In genomic region chr6:73014317-73015160, GRCm38 (mm10) we compare ENCODE assay signal across 9 mouse cellular contexts. TPM values are rescaled to one million over a fixed set of nuclear protein-coding genes. Genes with fewer than 3 reads are reported as not detected.
DNase-seq lines count a peak whose midpoint lies in the region; ATAC-seq and TF ChIP-seq lines count a peak whose summit lies in the region.
"Had no signal": no experiment of that assay in that cellular context is flagged by ENCODE, and none has a peak within 500 bp of the region (broad histone marks: within the 10 kb centered on the region; RNA-seq: fewer than 3 reads in every experiment).

No protein-coding gene starts in this region.

- no peak for ATAC-seq in forebrain, embryonic 14.5 days
- ATAC-seq in forebrain, embryonic 16.5 days: no peak
- ATAC-seq in limb, embryonic 14.5 days (ENCODE audit: low FRiP score, low read depth): no peak
- ATAC-seq: inflammation-experienced regulatory T-cells, adult 6 months had no signal

- dilution Hi-C loops in CH12.LX (cut with MboI; ENCODE audit: extremely low pct_ligation_motif_present, extremely low pct_unique_long_range_greater_than_20kb, low sequenced_read_pairs): no loop called here

- no peak overlapping the region for H3K27ac ChIP-seq in forebrain, embryonic 14.5 days (ENCODE audit: low read depth, low read length)
- H3K27ac ChIP-seq in forebrain, embryonic 16.5 days (ENCODE audit: low read length): no peak overlapping the region
- no peak overlapping the region for H3K27ac ChIP-seq in CH12.LX (ENCODE audit: insufficient read depth, low read depth)
- H3K27ac ChIP-seq in limb, embryonic 14.5 days (replicated peaks; ENCODE audit: low read depth, low read length): no peak overlapping the region

- TF ChIP-seq EP300 in CH12.LX (IDR thresholded peaks at IDR 0.05; ENCODE audit: low read length): no peak

- TF ChIP-seq CTCF in CH12.LX (conservative IDR thresholded peaks at IDR 0.05 in 1 of 2, IDR thresholded peaks at IDR 0.05 in 1 of 2; ENCODE audit: low read depth in 2 of 2, low read length in 2 of 2): no peak

- TF ChIP-seq RAD21 in CH12.LX (IDR thresholded peaks at IDR 0.05; ENCODE audit: low read depth, low read length): no peak

- WGBS in forebrain, embryonic 14.5 days: 37% methylated on average over 13 of the region's 13 CpGs
- WGBS in forebrain, embryonic 16.5 days: 44% methylated on average over 13 of the region's 13 CpGs
- 29% methylated on average over 13 of the region's 13 CpGs for WGBS in limb, embryonic 14.5 days

- H3K4me1 ChIP-seq in forebrain, embryonic 14.5 days (ENCODE audit: control insufficient read depth, insufficient read depth, low read length): peaks cover 3% of the 10 kb centered on the region; the same call in 1 of the 2 replicates
- no peaks in the 10 kb centered on the region for H3K4me1 ChIP-seq in forebrain, embryonic 16.5 days (replicated peaks; ENCODE audit: control insufficient read depth, insufficient read depth, low read length)
- peaks cover 10 to 18% of the 10 kb centered on the region in 2 experiments for H3K4me1 ChIP-seq in CH12.LX (ENCODE audit: control insufficient read depth in 1 of 2, insufficient read depth in 2 of 2)
- no peaks in the 10 kb centered on the region for H3K4me1 ChIP-seq in limb, embryonic 14.5 days (ENCODE audit: control insufficient read depth, insufficient read depth, low read length)

- no peaks in the 10 kb centered on the region for H3K9me3 ChIP-seq in forebrain, embryonic 14.5 days (replicated peaks; ENCODE audit: control insufficient read depth, low read length)
- no peaks in the 10 kb centered on the region for H3K9me3 ChIP-seq in forebrain, embryonic 16.5 days (ENCODE audit: control insufficient read depth, low read length)
- no peaks in the 10 kb centered on the region for H3K9me3 ChIP-seq in CH12.LX (replicated peaks; ENCODE audit: low read length)
- H3K9me3 ChIP-seq in limb, embryonic 14.5 days (ENCODE audit: control insufficient read depth, low read length): no peaks in the 10 kb centered on the region

- no peak overlapping the region for H3K4me3 ChIP-seq in forebrain, embryonic 14.5 days (ENCODE audit: low read depth, low read length)
- no peak overlapping the region for H3K4me3 ChIP-seq in forebrain, embryonic 16.5 days (replicated peaks; ENCODE audit: low read length)
- no peak overlapping the region for H3K4me3 ChIP-seq in CH12.LX (replicated peaks in 1 of 3; ENCODE audit: low read depth in 2 of 3, low read length in 2 of 3, poor library complexity in 1 of 3)
- no peak overlapping the region for H3K4me3 ChIP-seq in limb, embryonic 14.5 days (replicated peaks; ENCODE audit: low read length)

- in situ Hi-C loops in CH12.LX (cut with MboI; ENCODE audit: low pct_ligation_motif_present, low pct_unique_long_range_greater_than_20kb, low sequenced_read_pairs): loop anchor here (5.0 kb wide), 1 partner anchor 72 kb away; no protein-coding TSS in a partner anchor

- no peak overlapping the region for H3K9ac ChIP-seq in forebrain, embryonic 14.5 days (ENCODE audit: low read length)
- no peak overlapping the region for H3K9ac ChIP-seq in forebrain, embryonic 16.5 days (replicated peaks; ENCODE audit: low read depth, low read length)
- no peak overlapping the region for H3K9ac ChIP-seq in CH12.LX (ENCODE audit: insufficient read depth, low read depth)
- no peak overlapping the region for H3K9ac ChIP-seq in limb, embryonic 14.5 days (ENCODE audit: low read depth, low read length, severe bottlenecking)

- no peak for TF ChIP-seq POLR2A in CH12.LX (IDR thresholded peaks at IDR 0.05; ENCODE audit: low read depth, low read length)
- TF ChIP-seq POLR2A in limb, embryonic 14.5 days (IDR thresholded peaks at IDR 0.05; ENCODE audit: borderline replicate concordance, extremely low read depth, insufficient read depth, insufficient read length): no peak

- DNase-seq in forebrain, embryonic 14.5 days (ENCODE audit: low spot score): peak; percentile 16
- DNase-seq in CH12.LX (ENCODE audit: extremely low read depth): no peak
- DNase-seq in gastrocnemius, adult 18-20 months (ENCODE audit: low spot score): peak; percentile 16
- peak; percentile 75 for DNase-seq in limb, embryonic 14.5 days (ENCODE audit: low spot score)
- DNase-seq in layer of hippocampus, postnatal 25 days (ENCODE audit: extremely low spot score in 1 of 2, low spot score in 1 of 2): no peak
- no peak for DNase-seq in spleen, postnatal 36 days (ENCODE audit: low spot score in 2 of 2)
- DNase-seq in ovary, postnatal 36 days (ENCODE audit: low spot score): no peak

- H3K79me2 ChIP-seq in CH12.LX (replicated peaks; ENCODE audit: control insufficient read depth, extremely low read depth, insufficient read depth, poor library complexity, severe bottlenecking): no peaks in the 10 kb centered on the region

- no peaks in the 10 kb centered on the region for H3K27me3 ChIP-seq in forebrain, embryonic 14.5 days (replicated peaks; ENCODE audit: control insufficient read depth, insufficient read depth, low read length)
- no peaks in the 10 kb centered on the region for H3K27me3 ChIP-seq in forebrain, embryonic 16.5 days (replicated peaks; ENCODE audit: control insufficient read depth, insufficient read depth, low read length)
- H3K27me3 ChIP-seq in CH12.LX (replicated peaks): no peaks in the 10 kb centered on the region
- H3K27me3 ChIP-seq in limb, embryonic 14.5 days (ENCODE audit: control insufficient read depth, insufficient read depth, low read length): no peaks in the 10 kb centered on the region

- H3K36me3 ChIP-seq in forebrain, embryonic 14.5 days (ENCODE audit: control insufficient read depth, insufficient read depth, low read length): no peaks in the 10 kb centered on the region
- H3K36me3 ChIP-seq in forebrain, embryonic 16.5 days (ENCODE audit: control insufficient read depth, insufficient read depth): no peaks in the 10 kb centered on the region
- H3K36me3 ChIP-seq in CH12.LX (replicated peaks in 1 of 2; ENCODE audit: control insufficient read depth in 1 of 2, insufficient read depth in 1 of 2, low read length in 1 of 2): no peaks in the 10 kb centered on the region
- H3K36me3 ChIP-seq in limb, embryonic 14.5 days (ENCODE audit: control insufficient read depth, insufficient read depth, low read length): no peaks in the 10 kb centered on the region

- no peak overlapping the region for H3K4me2 ChIP-seq in forebrain, embryonic 14.5 days (ENCODE audit: low read length)
- no peak overlapping the region for H3K4me2 ChIP-seq in forebrain, embryonic 16.5 days (ENCODE audit: low read length)
- peak overlapping the region; percentile 21; the same call in 1 of the 2 replicates for H3K4me2 ChIP-seq in CH12.LX (ENCODE audit: insufficient read depth, low read depth, poor library complexity, severe bottlenecking)
- no peak overlapping the region for H3K4me2 ChIP-seq in limb, embryonic 14.5 days (replicated peaks; ENCODE audit: low read depth, low read length, severe bottlenecking)

TF ChIP-seq in CH12.LX, 34 proteins besides CTCF, POLR2A, EP300 and RAD21:
- TF ChIP-seq UBTF (IDR thresholded peaks at IDR 0.05; ENCODE audit: low read depth, low read length) (no peak), BHLHE40 (IDR thresholded peaks at IDR 0.05; ENCODE audit: low read depth, low read length) (peak; percentile 38; the same call in 1 of the 2 replicates), ETS1 (conservative IDR thresholded peaks at IDR 0.05; ENCODE audit: low read depth, low read length) (peak; percentile 31; the same call in 1 of the 2 replicates), USF2 (conservative IDR thresholded peaks at IDR 0.05; ENCODE audit: low read depth, low read length) (no peak), SIN3A (IDR thresholded peaks at IDR 0.05; ENCODE audit: low read length) (no peak), JUND (conservative IDR thresholded peaks at IDR 0.05; ENCODE audit: low read depth, low read length) (no peak), POLR2AphosphoS2 (IDR thresholded peaks at IDR 0.05; ENCODE audit: low read depth, low read length) (no peak)

RNA-seq across cellular contexts. Expression of gene Tmsb10, which starts 56.0 kb away (rescaled TPM):
- 4,907 and 5,462 TPM in 2 replicates for polyA plus RNA-seq in forebrain, embryonic 14.5 days (2014; fragmentation: Nextera tagmentation; extraction: Ambion mirVana)
- polyA plus RNA-seq in forebrain, embryonic 16.5 days (2015; fragmentation: Nextera tagmentation; extraction: Ambion mirVana): 3,396 and 3,669 TPM in 2 replicates
- 223 and 253 TPM in 2 replicates for total RNA-seq in CH12.LX (2012; rRNA removed)
- total RNA-seq in CH12.LX (2014; rRNA removed): 277 and 379 TPM in 2 replicates
- 479 and 722 TPM in 2 replicates for polyA plus RNA-seq in CH12.LX (2012; ENCODE audit: insufficient read length, low read depth)
- total RNA-seq in gastrocnemius, adult 18-20 months (2021): 10 to 100 TPM; 41.8 to 57.0 TPM
- polyA plus RNA-seq in limb, embryonic 14.5 days (2012; rRNA removed): 698 and 1,253 TPM in 2 replicates
- polyA plus RNA-seq in limb, embryonic 14.5 days (2014; fragmentation: Nextera tagmentation; extraction: Ambion mirVana): 2,385 and 2,395 TPM in 2 replicates
- 100 to 1,000 TPM; 408 to 418 TPM for total RNA-seq in layer of hippocampus, postnatal 25 days (2021)

Comparison
In these comparisons a context has a peak if more than half of its experiments do, and no peak if none do; other contexts are left out.
1. DNase-seq: peak in forebrain, embryonic 14.5 days (single experiment), gastrocnemius, adult 18-20 months (single experiment) and limb, embryonic 14.5 days (single experiment); none in CH12.LX (single experiment), layer of hippocampus, postnatal 25 days (0 of 2), spleen, postnatal 36 days (0 of 2) and ovary, postnatal 36 days (single experiment).